Mouse (Mus musculus) spleen, adult 2 months (tissue): Measurements from ENCODE around the gene Zhx3.

Experiments used
- CTCF ChIP-seq: fragments of 200-500 bp; IDR thresholded peaks from 2 replicates; pipeline ENCODE4 v1.5.1; 2011; ENCODE audit warnings: mild to moderate bottlenecking, inconsistent platforms; ENCODE audit not compliant: insufficient read depth, insufficient read length, insufficient replicate concordance; ENCODE audit errors: extremely low read depth
- POLR2A ChIP-seq: fragments of 200-500 bp; IDR thresholded peaks from 2 replicates; pipeline ENCODE4 v1.6.1; 2011; ENCODE audit warnings: low read depth, low read length, inconsistent platforms

GRCm38 (mm10) chr2:160735706-160736310 lies 137.0 kb downstream of the Zhx3 start:
- TF ChIP-seq CTCF (no peak), POLR2A (no peak)
